Mouse (Mus musculus): ENCODE measurements around the gene Bmp10.
A peak's percentile ranks its signal among the peaks of the same experiment; 100 is the strongest.

- TF ChIP-seq CTCF (IDR thresholded peaks at IDR 0.05; ENCODE audit: low read depth, low read length) (peak; percentile 48), POLR2A (IDR thresholded peaks at IDR 0.05; ENCODE audit: extremely low read depth, insufficient read depth, low read length) (no peak)
These were observed 44.7 kb upstream of the Bmp10 start for GRCm38 (mm10) chr6:87383926-87384691.

Data from liver, adult 2 months (tissue).